23 mouse cellular contexts compared by ENCODE assay signal in the genomic region with DNA sequence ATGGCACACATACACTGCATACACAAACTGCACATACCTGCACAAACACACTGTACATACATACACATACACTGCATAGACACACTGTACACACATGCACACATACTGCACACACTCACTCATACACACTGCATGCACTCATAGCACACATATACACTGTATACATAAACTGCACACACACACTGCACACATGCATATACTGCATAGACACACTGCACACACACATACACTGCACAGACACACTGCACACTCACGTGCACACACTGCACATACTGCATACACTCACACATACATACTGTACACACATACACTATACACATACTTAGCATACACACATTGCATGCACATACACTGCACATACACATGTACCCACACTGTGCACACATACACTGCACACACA. TPM values are rescaled to one million over a fixed set of nuclear protein-coding genes. Genes with fewer than 3 reads are reported as not detected.
DNase-seq lines count a peak whose midpoint lies in the region; ATAC-seq and TF ChIP-seq lines count a peak whose summit lies in the region.
"Had no signal": no experiment of that assay in that cellular context is flagged by ENCODE, and none has a peak within 500 bp of the region (broad histone marks: within the 10 kb centered on the region; RNA-seq: fewer than 3 reads in every experiment).

No protein-coding gene starts in this region.

- no peak for TF ChIP-seq CTCF in MEL (IDR thresholded peaks at IDR 0.05 in 2 of 3, conservative IDR thresholded peaks at IDR 0.05 in 1 of 3; ENCODE audit: control insufficient read depth in 1 of 3, insufficient read depth in 1 of 3, low read depth in 2 of 3, low read length in 3 of 3, poor library complexity in 1 of 3, severe bottlenecking in 1 of 3)

- H3K9me3 ChIP-seq in heart, embryonic 15.5 days (replicated peaks) = 0 out of 2 replicates have a peak, but pooled peaks cover 4% of the 10 kb centered on the region
- peaks cover 34% of the 10 kb centered on the region for H3K9me3 ChIP-seq in megakaryocyte, embryonic 14.5 days
- H3K9me3 ChIP-seq in MEL (replicated peaks; ENCODE audit: insufficient read depth, low read length) = no peaks in the 10 kb centered on the region
- H3K9me3 ChIP-seq in embryonic facial prominence, embryonic 12.5 days = peaks cover 4% of the 10 kb centered on the region
- H3K9me3 ChIP-seq: kidney, embryonic 15.5 days had no signal

- TF ChIP-seq RAD21 in MEL (IDR thresholded peaks at IDR 0.05; ENCODE audit: low read depth, low read length) = no peak

- peak; percentile 27; the same call in 1 of the 2 replicates for ATAC-seq in heart, embryonic 15.5 days (replicated peaks; ENCODE audit: insufficient number of reproducible peaks, insufficient read depth, low FRiP score, low read depth)
- no peak for ATAC-seq in megakaryocyte, adult 5-6 weeks (ENCODE audit: poor library complexity, severe bottlenecking)
- peak; percentile 44; the same call in 1 of the 2 replicates for ATAC-seq in embryonic facial prominence, embryonic 12.5 days (ENCODE audit: insufficient number of reproducible peaks, insufficient read depth, low FRiP score, low TSS enrichment)
- ATAC-seq: activated CD4-positive, CD25-positive, alpha-beta regulatory T cell, adult 4 months; intestine, postnatal 0 days had no signal

- no peak for TF ChIP-seq POLR2A in MEL (IDR thresholded peaks at IDR 0.05; ENCODE audit: control insufficient read depth in 1 of 2, insufficient read depth in 1 of 2, low read depth in 1 of 2, low read length in 2 of 2, poor library complexity in 1 of 2)

- H3K4me2 ChIP-seq in heart, embryonic 15.5 days = no peak overlapping the region
- no peak overlapping the region for H3K4me2 ChIP-seq in embryonic facial prominence, embryonic 12.5 days (replicated peaks)
- H3K4me2 ChIP-seq: embryonic facial prominence, embryonic 15.5 days; kidney, embryonic 15.5 days; limb, embryonic 13.5 days; liver, embryonic 13.5 days; lung, embryonic 14.5 days had no signal

- no peaks in the 10 kb centered on the region for H3K79me2 ChIP-seq in MEL (ENCODE audit: control insufficient read depth, insufficient read depth, low read length, poor library complexity)

- H3K4me3 ChIP-seq in heart, embryonic 15.5 days = no peak overlapping the region
- H3K4me3 ChIP-seq in megakaryocyte, embryonic 14.5 days (replicated peaks) = peak overlapping the region; percentile 81
- H3K4me3 ChIP-seq in MEL (ENCODE audit: control insufficient read depth in 1 of 2, insufficient read depth in 1 of 2, low read depth in 2 of 2, low read length in 2 of 2) = no peak overlapping the region
- H3K4me3 ChIP-seq in embryonic facial prominence, embryonic 12.5 days = no peak overlapping the region
- H3K4me3 ChIP-seq: embryonic facial prominence, embryonic 15.5 days; heart, embryonic 10.5 days; kidney, embryonic 15.5 days; limb, embryonic 13.5 days; liver, embryonic 13.5 days had no signal

- 92% methylated on average over 1 of the region's 1 CpGs for WGBS in heart, embryonic 15.5 days
- 96% methylated on average over 1 of the region's 1 CpGs for WGBS in embryonic facial prominence, embryonic 12.5 days

- no peak overlapping the region for H3K27ac ChIP-seq in heart, embryonic 15.5 days
- H3K27ac ChIP-seq in MEL (ENCODE audit: control insufficient read depth, low read depth, low read length) = no peak overlapping the region
- H3K27ac ChIP-seq in embryonic facial prominence, embryonic 12.5 days = 0 out of 2 replicates have a peak overlapping the region, but pooled peaks have one; percentile 6
- H3K27ac ChIP-seq: embryonic facial prominence, embryonic 15.5 days; heart, embryonic 10.5 days; kidney, embryonic 15.5 days; limb, embryonic 13.5 days; liver, embryonic 13.5 days had no signal

- no peak for TF ChIP-seq EP300 in MEL (IDR thresholded peaks at IDR 0.05; ENCODE audit: low read depth in 1 of 2, low read length in 2 of 2)

- no peaks in the 10 kb centered on the region for H3K27me3 ChIP-seq in heart, embryonic 15.5 days
- no peaks in the 10 kb centered on the region for H3K27me3 ChIP-seq in megakaryocyte, embryonic 14.5 days (replicated peaks)
- H3K27me3 ChIP-seq in MEL (ENCODE audit: control insufficient read depth in 1 of 2, insufficient read depth in 2 of 2, low read length in 2 of 2) = no peaks in the 10 kb centered on the region; a peak in 1 of 4 replicates
- no peaks in the 10 kb centered on the region for H3K27me3 ChIP-seq in embryonic facial prominence, embryonic 12.5 days
- H3K27me3 ChIP-seq: embryonic facial prominence, embryonic 15.5 days; kidney, embryonic 15.5 days; limb, embryonic 13.5 days; liver, embryonic 13.5 days had no signal

- H3K4me1 ChIP-seq in heart, embryonic 15.5 days (replicated peaks) = no peaks in the 10 kb centered on the region
- no peaks in the 10 kb centered on the region; the same call in 1 of the 2 replicates for H3K4me1 ChIP-seq in megakaryocyte, embryonic 14.5 days
- no peaks in the 10 kb centered on the region for H3K4me1 ChIP-seq in MEL (ENCODE audit: control insufficient read depth in 1 of 2, insufficient read depth in 2 of 2, low read length in 2 of 2)
- H3K4me1 ChIP-seq in embryonic facial prominence, embryonic 12.5 days = no peaks in the 10 kb centered on the region
- H3K4me1 ChIP-seq: embryonic facial prominence, embryonic 15.5 days; heart, embryonic 10.5 days; kidney, embryonic 15.5 days; limb, embryonic 13.5 days; liver, embryonic 13.5 days had no signal

- H3K36me3 ChIP-seq in heart, embryonic 15.5 days = peaks cover 14% of the 10 kb centered on the region; the same call in 1 of the 2 replicates
- no peaks in the 10 kb centered on the region for H3K36me3 ChIP-seq in megakaryocyte, embryonic 14.5 days (replicated peaks; ENCODE audit: low read length)
- no peaks in the 10 kb centered on the region for H3K36me3 ChIP-seq in MEL (ENCODE audit: control insufficient read depth in 1 of 2, insufficient read depth in 2 of 2, low read length in 2 of 2)
- peaks cover 20% of the 10 kb centered on the region for H3K36me3 ChIP-seq in embryonic facial prominence, embryonic 12.5 days

- no peak for DNase-seq in heart, adult 18-20 months
- no peak for DNase-seq in MEL (ENCODE audit: low read depth, low spot score)
- DNase-seq in kidney, adult 9 months = no peak
- DNase-seq: adrenal gland, adult 8-10 months; cerebellum, adult 18-20 months; cerebellum, postnatal 14 days; heart, postnatal 10 days; layer of hippocampus, adult 9-11 months; liver, embryonic 13.5 days; lung, embryonic 14.5 days; lung, postnatal 36 days; thymus, adult 18-20 months; thymus, postnatal 36 days had no signal

- H3K9ac ChIP-seq in heart, embryonic 15.5 days = no peak overlapping the region
- H3K9ac ChIP-seq in MEL (ENCODE audit: control insufficient read depth, low read depth, low read length, poor library complexity, severe bottlenecking) = no peak overlapping the region
- no peak overlapping the region for H3K9ac ChIP-seq in embryonic facial prominence, embryonic 12.5 days
- H3K9ac ChIP-seq: embryonic facial prominence, embryonic 15.5 days; kidney, embryonic 15.5 days; limb, embryonic 13.5 days; liver, embryonic 13.5 days; lung, embryonic 14.5 days had no signal

TF ChIP-seq in MEL, 35 proteins besides CTCF, POLR2A, EP300 and RAD21:
- TF ChIP-seq E2F4 (IDR thresholded peaks at IDR 0.05; ENCODE audit: borderline replicate concordance, low read depth, low read length) (no peak), USF1 (IDR thresholded peaks at IDR 0.05; ENCODE audit: low read depth, low read length) (no peak), CHD1 (IDR thresholded peaks at IDR 0.05; ENCODE audit: low read depth, low read length) (no peak), ZMIZ1 (IDR thresholded peaks at IDR 0.05; ENCODE audit: low read depth, low read length) (no peak), POLR2AphosphoS5 (IDR thresholded peaks at IDR 0.05; ENCODE audit: borderline replicate concordance, low read depth, low read length) (peak; percentile 95; the same call in 1 of the 2 replicates)

RNA-seq across cellular contexts. Expression of a gene that starts 59.2 kb away (rescaled TPM):
- 8.0 and 8.6 TPM in 2 replicates for polyA plus RNA-seq in heart, embryonic 15.5 days (2015; fragmentation: Nextera tagmentation; extraction: Ambion mirVana)
- total RNA-seq in heart, adult 18-20 months (2021) = 1 to 10 TPM; 5.5 to 5.8 TPM
- polyA plus RNA-seq in megakaryocyte, embryonic 14.5 days (2012; ENCODE audit: insufficient read depth, low replicate concordance) = 2.1 TPM in 1 of 2 replicates, not detected in the other
- 9.7 and 10.4 TPM in 2 replicates for total RNA-seq in megakaryocyte, adult 5-6 weeks (2015)
- 4.8 and 8.1 TPM in 2 replicates for total RNA-seq in megakaryocyte, adult 5-6 weeks (2017)
- total RNA-seq in MEL (2012; rRNA removed) = 9.1 and 14.2 TPM in 2 replicates
- polyA plus RNA-seq in MEL (2012; ENCODE audit: insufficient read depth in 1 of 2, insufficient read length in 2 of 2, low read depth in 1 of 2, low replicate concordance in 2 of 2, missing spikeins in 1 of 2) = 10 to 100 TPM in 1 of 2 experiments, not detected in 1; 12.1 TPM
- polyA plus RNA-seq in embryonic facial prominence, embryonic 12.5 days (2016; fragmentation: Nextera tagmentation; extraction: Ambion mirVana) = 15.7 and 16.9 TPM in 2 replicates
